Mouse (Mus musculus) cortical plate, adult 2 months (tissue): ENCODE measurements around the gene Lnx2.

Experiments used
- CTCF ChIP-seq: fragments of 200-500 bp; IDR thresholded peaks from 2 replicates; pipeline ENCODE4 v1.5.1; 2011; ENCODE audit warnings: mild to moderate bottlenecking, control low read depth, low read length; ENCODE audit not compliant: insufficient read depth; ENCODE audit errors: extremely low read depth
- POLR2A ChIP-seq: fragments of 200-500 bp; IDR thresholded peaks from 2 replicates; pipeline ENCODE4 v1.6.1; 2011; ENCODE audit warnings: mild to moderate bottlenecking, low read length, control low read depth; ENCODE audit not compliant: insufficient read depth; ENCODE audit errors: extremely low read depth

GRCm38 (mm10) chr5:147031281-147031680 is 45.1 kb downstream of the Lnx2 start:
- TF ChIP-seq CTCF: no peak
- no peak for TF ChIP-seq POLR2A
